Mouse (Mus musculus): Measurements from ENCODE around the gene Zfp286. TPM values are rescaled to one million over a fixed set of nuclear protein-coding genes. Genes with fewer than 3 reads are reported as not detected.
A peak's percentile ranks its signal among the peaks of the same experiment; 100 is the strongest.
"Not testable (repeated sequence)": the region's sequence is repeated elsewhere in the genome, so short reads cannot be mapped to it uniquely, and the experiment has no call there.

Gene Zfp286
- polyA plus RNA-seq, 1 experiment from 2014 or later = 1.7 TPM

DNA sequence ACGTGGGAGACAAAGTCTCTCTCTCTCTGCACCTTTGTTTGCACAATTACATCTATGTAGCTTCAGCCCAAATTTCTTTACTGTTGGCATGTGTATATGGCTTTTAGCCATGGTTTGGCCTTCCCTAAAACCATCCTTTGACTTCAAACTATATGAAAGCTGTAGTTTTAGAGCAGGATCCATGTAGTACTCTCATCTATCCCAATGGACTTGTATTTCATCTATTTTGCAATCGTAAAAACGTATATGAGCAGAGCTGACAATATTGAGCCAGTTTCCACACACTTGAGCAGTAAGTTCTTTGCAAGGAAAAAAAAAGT lies 315 bp upstream of the Zfp286 start:
- ATAC-seq (no peak), DNase-seq (ENCODE audit: low read depth, low spot score) (no peak)
- POLR2A ChIA-PET = no interaction called here
- in situ Hi-C loops (cut with MboI; ENCODE audit: low pct_unique_long_range_greater_than_20kb) = no loop called here
- peaks cover 37% of the 10 kb centered on the region for H3K27me3 ChIP-seq
- CTCF ChIA-PET = no interaction called here
- no peak for TF ChIP-seq CTCF (IDR thresholded peaks at IDR 0.05)

DNA sequence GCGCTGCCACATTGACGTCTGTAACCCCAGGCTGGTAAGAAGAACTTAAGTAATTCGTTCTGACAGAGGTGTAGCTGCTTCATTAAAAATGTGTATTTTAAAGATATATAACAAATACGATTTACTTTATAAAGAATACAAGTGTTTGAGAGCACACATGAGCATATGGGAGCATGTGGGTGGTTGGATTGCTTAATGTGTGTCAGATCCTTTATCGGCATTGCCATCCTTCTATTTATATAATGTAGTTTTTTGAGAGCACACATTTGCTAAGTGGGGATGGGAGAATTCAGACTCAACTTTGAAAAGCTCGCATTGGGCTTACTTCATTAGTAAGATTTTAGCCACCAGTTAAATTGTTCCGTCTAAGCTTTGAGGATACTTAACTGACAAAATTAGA lies 12.8 kb downstream of the Zfp286 start:
- peaks cover 7% of the 10 kb centered on the region for H3K27me3 ChIP-seq
- in situ Hi-C loops (cut with MboI; ENCODE audit: low pct_unique_long_range_greater_than_20kb) = no loop called here
- DNase-seq (ENCODE audit: low read depth, low spot score) = no peak
- no peak for ATAC-seq
- ChIA-PET POLR2A (no interaction called here), CTCF (no interaction called here)
- no peak for TF ChIP-seq CTCF (IDR thresholded peaks at IDR 0.05)

DNA sequence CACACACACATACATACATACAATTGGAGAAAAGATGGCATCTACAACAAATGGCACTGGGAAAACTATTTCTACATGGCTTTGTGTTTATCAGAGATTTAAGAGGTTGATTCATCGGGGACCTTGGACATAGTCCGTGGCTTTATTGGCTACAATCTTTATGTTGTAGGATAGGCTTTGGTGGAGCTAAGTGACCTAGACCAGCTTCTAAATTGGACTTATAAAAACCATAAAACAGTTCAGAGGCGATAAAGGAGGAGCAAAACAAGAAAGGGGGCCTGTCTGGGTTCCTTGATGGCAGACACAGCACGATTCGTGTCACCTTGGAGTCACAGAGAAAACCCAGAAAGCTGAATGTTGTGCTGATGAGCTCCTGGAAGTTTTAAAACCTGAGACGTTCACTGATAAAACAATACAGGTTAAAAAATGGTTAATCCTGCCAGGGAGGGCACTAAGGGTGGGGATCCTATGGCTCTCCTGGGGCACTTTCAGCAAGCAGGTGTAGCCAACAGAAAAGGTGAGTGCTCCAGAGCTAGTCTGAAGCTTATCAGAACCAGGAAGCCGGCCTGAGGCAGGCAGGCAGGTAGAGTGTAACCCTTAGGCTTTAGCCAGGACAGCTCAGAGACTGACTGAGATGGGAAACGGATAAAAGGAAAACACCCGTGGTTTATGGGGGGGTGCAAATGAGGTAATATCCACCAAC lies 28.4 kb downstream of the Zfp286 start:
- no peak for TF ChIP-seq CTCF (IDR thresholded peaks at IDR 0.05)
- ChIA-PET POLR2A (no interaction called here), CTCF (interaction anchor here (1.1 to 3.4 kb wide), 2 partner anchors 17 to 89 kb away, joined by 3 to 19 read pairs; no protein-coding TSS in a partner anchor)
- ATAC-seq (no peak), DNase-seq (ENCODE audit: low read depth, low spot score) (no peak)
- no peaks in the 10 kb centered on the region for H3K27me3 ChIP-seq
- in situ Hi-C loops (cut with MboI; ENCODE audit: low pct_unique_long_range_greater_than_20kb) = no loop called here

DNA sequence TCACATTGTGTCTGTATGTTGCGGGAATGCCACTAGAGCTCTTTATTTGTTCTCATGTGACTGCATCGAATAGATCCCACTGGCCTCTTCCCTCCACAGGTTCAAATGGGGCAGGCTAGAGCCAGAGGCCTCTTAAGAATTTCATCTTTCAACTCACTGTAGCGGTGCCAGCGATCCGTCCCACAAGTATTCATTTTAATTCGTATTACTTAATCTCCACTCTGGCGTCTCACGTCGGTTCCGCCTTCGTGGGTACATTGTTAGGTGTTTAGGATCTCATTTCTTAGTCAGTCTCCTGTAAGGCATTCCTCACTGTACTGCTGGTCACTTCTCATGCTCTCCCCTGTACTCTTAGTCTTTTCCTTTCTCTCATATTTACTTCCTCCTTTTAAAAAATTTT lies 30.8 kb downstream of the Zfp286 start:
- DNase-seq (ENCODE audit: low read depth, low spot score) (no peak), ATAC-seq (no peak)
- TF ChIP-seq CTCF (IDR thresholded peaks at IDR 0.05) = no peak
- ChIA-PET CTCF (interaction anchor here (1.0 to 3.4 kb wide), 4 partner anchors 9 to 91 kb away, joined by 4 to 19 read pairs (median 4); partner anchors contain the start of gene Fbxw10), POLR2A (interaction anchor here (1.2 kb wide), 1 partner anchor 92 kb away, joined by 3 read pairs; no protein-coding TSS in a partner anchor)
- in situ Hi-C loops (cut with MboI; ENCODE audit: low pct_unique_long_range_greater_than_20kb) = loop anchor here (5.0 kb wide), 2 partner anchors 94 to 414 kb away; no protein-coding TSS in a partner anchor
- H3K27me3 ChIP-seq = peaks cover 13% of the 10 kb centered on the region

DNA sequence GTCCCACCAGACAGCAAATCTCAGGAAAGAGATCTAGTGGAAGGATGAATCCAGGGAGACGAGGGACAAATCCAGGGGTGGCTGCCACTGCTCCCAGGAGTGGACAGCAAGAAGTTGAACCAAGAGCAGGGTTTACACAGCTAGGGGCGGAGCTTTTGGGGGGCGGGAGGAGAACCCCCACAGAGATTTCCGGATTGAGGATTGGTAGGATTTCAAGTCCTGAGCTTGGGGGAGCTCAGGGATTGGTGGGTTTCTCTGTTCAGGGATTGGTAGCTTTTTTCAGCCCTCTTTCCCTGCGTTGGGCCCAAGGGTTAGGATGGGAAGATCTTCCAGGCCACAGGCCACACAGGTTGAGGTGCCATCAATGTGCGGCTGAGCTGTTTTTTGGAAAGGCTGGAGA lies 31.4 kb downstream of the Zfp286 start:
- CTCF ChIA-PET = interaction anchor here (1.0 to 3.4 kb wide), 4 partner anchors 9 to 92 kb away, joined by 4 to 19 read pairs (median 4); partner anchors contain the start of gene Fbxw10
- in situ Hi-C loops (cut with MboI; ENCODE audit: low pct_unique_long_range_greater_than_20kb) = loop anchor here (5.0 kb wide), 2 partner anchors 94 to 414 kb away; no protein-coding TSS in a partner anchor
- POLR2A ChIA-PET = interaction anchor here (1.2 kb wide), 1 partner anchor 93 kb away, joined by 3 read pairs; no protein-coding TSS in a partner anchor

DNA sequence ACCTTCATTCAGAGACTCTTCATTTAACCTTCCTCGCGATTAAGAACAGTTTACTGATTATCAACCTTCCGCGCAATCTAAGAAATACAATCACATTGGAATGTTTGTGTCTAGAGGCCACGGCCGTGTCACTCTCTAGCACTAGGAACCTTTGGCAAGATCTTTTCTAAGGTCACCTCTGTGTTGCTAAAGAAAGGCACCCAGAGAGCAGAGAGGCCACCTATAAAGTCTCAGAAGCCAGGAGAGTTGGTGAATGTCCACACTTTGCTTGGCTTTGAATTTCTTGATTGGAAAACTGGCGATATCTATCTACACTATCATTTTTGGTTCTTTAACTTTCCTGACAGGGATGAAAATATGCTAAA lies 32.1 kb downstream of the Zfp286 start:
- peaks cover 26% of the 10 kb centered on the region for H3K27me3 ChIP-seq
- in situ Hi-C loops (cut with MboI; ENCODE audit: low pct_unique_long_range_greater_than_20kb) = loop anchor here (5.0 kb wide), 2 partner anchors 95 to 415 kb away; no protein-coding TSS in a partner anchor
- no peak for TF ChIP-seq CTCF (IDR thresholded peaks at IDR 0.05)
- CTCF ChIA-PET = interaction anchor here (0.9 to 1.5 kb wide), 5 partner anchors 11 to 134 kb away, joined by 3 to 6 read pairs (median 4); no protein-coding TSS in a partner anchor
- DNase-seq (ENCODE audit: low read depth, low spot score) (no peak), ATAC-seq (no peak)
- POLR2A ChIA-PET = interaction anchor here (0.6 kb wide), 1 partner anchor 57 kb away, joined by 3 read pairs; no protein-coding TSS in a partner anchor

More for the DNA sequence above, 31.4 kb downstream of the Zfp286 start:
- no peak for TF ChIP-seq CTCF (IDR thresholded peaks at IDR 0.05)
- no peak for DNase-seq (ENCODE audit: low read depth, low spot score)
- H3K27me3 ChIP-seq = peaks cover 19% of the 10 kb centered on the region
- ATAC-seq = no peak

DNA sequence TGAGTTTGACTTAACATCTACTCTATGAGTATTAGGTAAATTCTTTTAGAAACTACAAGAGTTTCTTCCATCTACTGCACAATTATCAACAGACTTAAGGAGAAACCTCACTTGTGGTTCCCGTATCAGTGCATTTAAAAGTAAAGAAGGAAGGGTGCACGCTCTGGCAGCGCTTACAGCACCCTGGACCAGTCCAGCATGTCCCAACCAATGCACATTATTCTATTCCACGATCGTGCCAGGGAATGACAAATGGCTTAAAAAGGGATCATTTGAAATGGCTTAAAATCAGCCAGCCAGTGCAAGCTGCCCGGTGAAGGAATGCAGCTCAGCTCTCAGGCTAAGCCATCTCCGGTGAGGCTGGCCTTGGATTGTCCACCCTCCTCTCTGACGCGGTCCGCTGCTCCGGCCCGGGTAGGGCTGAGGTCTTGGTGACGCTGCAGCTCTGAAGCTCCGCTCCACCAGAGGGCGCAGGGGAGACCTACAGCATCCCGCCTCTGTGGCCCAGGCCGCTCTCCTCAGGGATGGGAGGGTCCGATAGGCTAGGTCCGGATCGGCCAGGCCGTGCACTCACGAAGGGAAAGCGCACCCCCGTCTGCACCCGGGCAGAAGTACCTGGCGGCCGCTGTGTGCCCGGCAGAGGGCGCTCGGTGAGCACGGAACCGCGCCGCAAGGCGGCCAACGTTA lies 32.7 kb downstream of the Zfp286 start:
- in situ Hi-C loops (cut with MboI; ENCODE audit: low pct_unique_long_range_greater_than_20kb) = loop anchor here (5.0 kb wide), 2 partner anchors 96 to 416 kb away; no protein-coding TSS in a partner anchor
- POLR2A ChIA-PET = interaction anchor here (0.6 kb wide), 2 partner anchors 56 to 153 kb away, joined by 3 read pairs; no protein-coding TSS in a partner anchor
- CTCF ChIA-PET = interaction anchor here (0.7 to 1.5 kb wide), 13 partner anchors 10 to 134 kb away, joined by 3 to 6 read pairs (median 3); no protein-coding TSS in a partner anchor

DNA sequence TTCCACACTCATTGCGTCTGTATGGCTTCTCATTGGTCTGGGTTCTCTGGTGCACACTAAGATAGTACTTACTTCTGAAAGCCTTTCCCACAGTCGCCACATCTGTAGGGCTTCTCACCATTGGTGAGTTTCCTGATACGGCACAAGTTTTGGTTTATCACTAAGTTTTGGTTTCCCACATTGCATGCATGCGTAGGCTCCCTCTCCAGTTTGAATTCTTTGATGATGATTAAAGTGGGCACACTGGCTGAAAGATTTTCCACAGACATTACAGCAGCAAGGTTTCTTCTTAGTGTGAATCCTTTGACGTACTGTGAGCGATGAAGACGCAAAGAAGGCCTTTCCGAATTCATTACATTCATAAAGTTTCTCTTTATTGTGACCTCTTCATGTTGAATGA lies 36.5 kb downstream of the Zfp286 start, which contains the start of gene Gm10428:
Gm10428 (plus strand) TSS at position 321 of the 400 bp plus-strand sequence.
- ATAC-seq = no peak
- POLR2A ChIA-PET = no interaction called here
- DNase-seq (ENCODE audit: low read depth, low spot score) = no peak
- TF ChIP-seq CTCF (IDR thresholded peaks at IDR 0.05) = no peak
- CTCF ChIA-PET = interaction anchor here (1.3 kb wide), 1 partner anchor 8 kb away, joined by 3 read pairs; no protein-coding TSS in a partner anchor
- peaks cover 45% of the 10 kb centered on the region for H3K27me3 ChIP-seq
- in situ Hi-C loops (cut with MboI; ENCODE audit: low pct_unique_long_range_greater_than_20kb) = no loop called here

More for the DNA sequence above, 32.7 kb downstream of the Zfp286 start:
- peak; percentile 98 for ATAC-seq
- peak; percentile 69 for DNase-seq (ENCODE audit: low read depth, low spot score)
- H3K27me3 ChIP-seq = peaks cover 31% of the 10 kb centered on the region
- TF ChIP-seq CTCF (IDR thresholded peaks at IDR 0.05) = peak; percentile 99

DNA sequence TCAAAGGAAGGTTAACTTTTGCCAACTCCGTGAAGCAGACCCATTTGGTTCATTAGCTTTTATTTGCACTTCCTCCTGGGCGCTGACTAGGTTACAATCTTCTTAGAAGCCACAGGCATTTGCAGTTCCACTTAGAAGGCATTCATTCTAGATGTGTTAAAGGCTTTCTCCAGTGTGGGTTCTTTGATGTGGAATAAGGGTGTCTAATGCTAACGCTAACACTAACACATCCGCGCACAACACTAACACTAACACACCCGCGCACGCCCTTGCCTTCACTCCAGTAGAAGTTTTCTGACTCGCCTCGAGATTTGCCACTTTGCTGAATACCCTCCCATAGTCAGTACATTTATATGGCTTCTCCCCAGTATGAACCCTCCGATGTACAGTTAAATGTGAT lies 37.1 kb downstream of the Zfp286 start:
- POLR2A ChIA-PET = interaction anchor here (0.6 kb wide), 1 partner anchor 104 kb away, joined by 8 read pairs; no protein-coding TSS in a partner anchor
- H3K27me3 ChIP-seq = peaks cover 51% of the 10 kb centered on the region
- CTCF ChIA-PET = no interaction called here
- ATAC-seq = peak; percentile 29
- no peak for TF ChIP-seq CTCF (IDR thresholded peaks at IDR 0.05)
- peak; percentile 28 for DNase-seq (ENCODE audit: low read depth, low spot score)
- in situ Hi-C loops (cut with MboI; ENCODE audit: low pct_unique_long_range_greater_than_20kb) = no loop called here

DNA sequence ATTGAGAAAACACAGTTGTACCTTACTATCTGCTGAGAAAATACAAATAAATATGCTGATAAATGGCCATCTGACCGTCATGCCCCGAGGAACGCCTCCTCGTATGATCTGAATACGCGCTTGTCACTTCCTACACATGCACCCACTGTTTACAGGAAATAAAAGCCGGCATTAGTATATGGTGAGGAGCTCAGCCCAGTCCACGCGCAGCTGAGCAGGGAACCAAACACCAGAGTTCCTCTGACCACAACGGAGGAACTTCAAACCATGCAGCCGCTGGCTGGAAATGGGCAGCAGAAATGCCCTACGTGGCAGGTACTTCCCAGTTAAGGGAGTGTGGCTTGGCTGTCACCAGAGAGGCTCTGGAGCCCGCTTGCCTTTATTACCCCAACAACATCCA lies 39.8 kb downstream of the Zfp286 start:
- ATAC-seq; CTCF ChIA-PET; DNase-seq (ENCODE audit: low read depth, low spot score); in situ Hi-C loops (cut with MboI; ENCODE audit: low pct_unique_long_range_greater_than_20kb); POLR2A ChIA-PET: not testable (repeated sequence)
- peaks cover 57% of the 10 kb centered on the region for H3K27me3 ChIP-seq
